Mouse (Mus musculus): ENCODE data around the gene Lmo2. TPM values are rescaled to one million over a fixed set of nuclear protein-coding genes. Genes with fewer than 3 reads are reported as not detected.

Lmo2 gene
- polyA plus RNA-seq, 1 experiment from 2014 or later = 10.6 TPM

DNA sequence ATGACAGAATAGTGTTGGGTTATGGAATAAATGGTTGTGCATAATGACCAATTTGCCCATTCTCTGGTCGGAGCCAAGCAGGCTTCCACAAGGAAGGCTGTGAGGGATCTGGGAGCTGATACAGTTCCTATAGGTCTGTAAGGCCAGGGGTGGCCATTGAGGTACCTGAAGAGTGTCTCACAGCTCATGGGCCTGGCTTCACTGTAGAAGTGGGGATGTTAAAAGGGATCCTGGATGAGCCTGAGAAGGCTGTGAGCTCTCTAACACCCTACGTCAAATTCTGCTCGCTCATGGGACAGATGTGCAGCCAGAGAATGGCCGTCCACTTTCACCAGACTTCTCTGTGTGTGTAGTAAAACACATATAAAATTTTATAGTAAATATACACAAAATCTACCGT lies 1.3 kb downstream of the Lmo2 start:
- WGBS = 83% methylated on average over 5 of the region's 5 CpGs
- no peak overlapping the region for H3K9ac ChIP-seq (ENCODE audit: low read length)
- no peak overlapping the region for H3K27ac ChIP-seq (replicated peaks)
- ATAC-seq (ENCODE audit: low FRiP score, low TSS enrichment) = no peak
- H3K4me3 ChIP-seq (ENCODE audit: low read depth, low read length) = no peak overlapping the region
- no peak overlapping the region for H3K4me2 ChIP-seq (replicated peaks; ENCODE audit: low read depth)
- TF ChIP-seq CTCF (IDR thresholded peaks at IDR 0.05; ENCODE audit: low read depth) (no peak), EP300 (optimal IDR thresholded peaks at IDR 0.05) (no peak)
- H3K27me3 ChIP-seq (ENCODE audit: control insufficient read depth, insufficient read depth, low read length) = no peaks in the 10 kb centered on the region
- no peaks in the 10 kb centered on the region for H3K4me1 ChIP-seq (replicated peaks; ENCODE audit: control insufficient read depth, insufficient read depth)
- H3K9me3 ChIP-seq (ENCODE audit: control insufficient read depth, low read length) = no peaks in the 10 kb centered on the region
- H3K36me3 ChIP-seq (ENCODE audit: control insufficient read depth, insufficient read depth, low read length) = no peaks in the 10 kb centered on the region
- no peak for DNase-seq (ENCODE audit: low spot score)

DNA sequence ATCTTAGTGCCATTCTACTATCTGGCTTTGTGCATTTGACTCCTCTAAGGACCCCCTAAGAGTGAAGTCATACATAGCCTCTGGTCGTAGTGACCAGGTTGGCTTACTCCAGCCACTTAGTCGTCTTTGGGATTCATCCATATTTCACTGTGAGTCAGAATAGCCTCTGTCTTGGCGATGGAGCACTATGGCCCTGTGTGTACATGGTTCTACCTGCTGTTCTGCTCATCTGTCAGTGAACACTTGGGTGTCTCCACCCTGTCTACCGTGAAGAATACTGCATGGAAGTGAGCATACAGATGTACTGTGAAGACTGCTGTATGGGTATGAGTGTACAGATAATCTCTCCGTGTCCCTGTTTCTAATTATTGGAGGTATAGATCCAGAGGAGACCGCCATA lies 1.8 kb downstream of the Lmo2 start:
- TF ChIP-seq EP300 (optimal IDR thresholded peaks at IDR 0.05) (no peak), CTCF (IDR thresholded peaks at IDR 0.05; ENCODE audit: low read depth) (no peak)
- H3K4me2 ChIP-seq (replicated peaks; ENCODE audit: low read depth) = no peak overlapping the region
- no peak for ATAC-seq (ENCODE audit: low FRiP score, low TSS enrichment)
- H3K4me1 ChIP-seq (replicated peaks; ENCODE audit: control insufficient read depth, insufficient read depth) = no peaks in the 10 kb centered on the region
- 89% methylated on average over 6 of the region's 6 CpGs for WGBS
- H3K36me3 ChIP-seq (ENCODE audit: control insufficient read depth, insufficient read depth, low read length) = no peaks in the 10 kb centered on the region
- H3K4me3 ChIP-seq (ENCODE audit: low read depth, low read length) = no peak overlapping the region
- no peaks in the 10 kb centered on the region for H3K27me3 ChIP-seq (ENCODE audit: control insufficient read depth, insufficient read depth, low read length)
- no peak overlapping the region for H3K27ac ChIP-seq (replicated peaks)
- H3K9me3 ChIP-seq (ENCODE audit: control insufficient read depth, low read length) = no peaks in the 10 kb centered on the region
- no peak for DNase-seq (ENCODE audit: low spot score)
- H3K9ac ChIP-seq (ENCODE audit: low read length) = no peak overlapping the region

- Histone ChIP-seq H3K9ac (ENCODE audit: low read length) (no peak overlapping the region), H3K4me1 (replicated peaks; ENCODE audit: control insufficient read depth, insufficient read depth) (no peaks in the 10 kb centered on the region), H3K36me3 (ENCODE audit: control insufficient read depth, insufficient read depth, low read length) (no peaks in the 10 kb centered on the region), H3K4me3 (ENCODE audit: low read depth, low read length) (no peak overlapping the region), H3K4me2 (replicated peaks; ENCODE audit: low read depth) (no peak overlapping the region), H3K27me3 (ENCODE audit: control insufficient read depth, insufficient read depth, low read length) (no peaks in the 10 kb centered on the region), H3K9me3 (ENCODE audit: control insufficient read depth, low read length) (no peaks in the 10 kb centered on the region), H3K27ac (replicated peaks) (no peak overlapping the region)
- ATAC-seq (ENCODE audit: low FRiP score, low TSS enrichment) = no peak
- WGBS = 70% methylated on average over 4 of the region's 4 CpGs
- DNase-seq (ENCODE audit: low spot score) = no peak
- TF ChIP-seq CTCF (IDR thresholded peaks at IDR 0.05; ENCODE audit: low read depth) (no peak), EP300 (optimal IDR thresholded peaks at IDR 0.05) (no peak)
Measured at GRCm38 (mm10) chr2:103962349-103962748, 4.6 kb downstream of the Lmo2 start.

DNA sequence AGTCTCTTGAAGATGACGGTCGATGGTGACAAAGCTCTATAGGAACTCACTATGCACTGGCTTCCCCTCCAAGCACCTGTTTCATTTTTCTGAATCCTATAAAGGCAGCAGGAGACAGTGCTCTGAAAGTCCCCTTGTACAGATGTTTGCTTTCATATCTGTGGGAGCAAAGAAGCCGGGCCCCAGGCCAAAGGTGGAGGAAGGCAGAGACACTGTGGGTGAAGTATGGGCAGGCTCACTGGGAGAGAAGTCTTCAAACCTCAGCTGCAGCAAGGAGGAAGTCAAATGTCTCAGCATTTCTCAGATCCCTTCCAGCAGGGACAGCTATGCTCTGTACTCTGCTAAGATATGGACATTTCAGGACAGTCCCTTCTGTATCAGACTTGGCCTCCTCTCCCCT lies 7.6 kb downstream of the Lmo2 start:
- H3K27ac ChIP-seq (replicated peaks) = no peak overlapping the region
- H3K4me2 ChIP-seq (replicated peaks; ENCODE audit: low read depth) = no peak overlapping the region
- TF ChIP-seq CTCF (IDR thresholded peaks at IDR 0.05; ENCODE audit: low read depth) (no peak), EP300 (optimal IDR thresholded peaks at IDR 0.05) (no peak)
- H3K9me3 ChIP-seq (ENCODE audit: control insufficient read depth, low read length) = no peaks in the 10 kb centered on the region
- no peak overlapping the region for H3K9ac ChIP-seq (ENCODE audit: low read length)
- H3K27me3 ChIP-seq (ENCODE audit: control insufficient read depth, insufficient read depth, low read length) = no peaks in the 10 kb centered on the region
- no peaks in the 10 kb centered on the region for H3K36me3 ChIP-seq (ENCODE audit: control insufficient read depth, insufficient read depth, low read length)
- WGBS = 77% methylated on average over 3 of the region's 3 CpGs
- DNase-seq (ENCODE audit: low spot score) = no peak
- no peak for ATAC-seq (ENCODE audit: low FRiP score, low TSS enrichment)
- H3K4me1 ChIP-seq (replicated peaks; ENCODE audit: control insufficient read depth, insufficient read depth) = no peaks in the 10 kb centered on the region
- no peak overlapping the region for H3K4me3 ChIP-seq (ENCODE audit: low read depth, low read length)

DNA sequence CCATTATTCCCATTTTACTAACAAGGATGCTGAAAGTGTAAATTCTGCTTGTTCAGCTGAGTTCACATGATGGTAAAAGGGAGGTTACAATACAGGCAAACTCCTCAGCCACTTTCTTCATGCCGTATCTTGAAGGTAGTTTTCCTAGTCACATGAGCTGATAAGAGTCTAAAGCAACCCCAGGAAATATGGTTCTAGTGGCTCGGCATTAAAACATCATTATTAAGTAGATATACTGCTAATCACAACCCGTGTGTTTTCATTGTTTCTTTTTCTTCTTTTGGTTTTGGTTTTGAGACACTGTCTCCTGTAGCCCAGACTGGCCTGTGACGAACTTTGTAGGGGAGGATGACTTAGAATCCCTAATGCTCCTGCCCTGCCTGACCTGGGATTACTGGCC lies 10.4 kb downstream of the Lmo2 start:
- Histone ChIP-seq H3K36me3 (ENCODE audit: control insufficient read depth, insufficient read depth, low read length) (no peaks in the 10 kb centered on the region), H3K9ac (ENCODE audit: low read length) (no peak overlapping the region), H3K4me2 (replicated peaks; ENCODE audit: low read depth) (no peak overlapping the region), H3K9me3 (ENCODE audit: control insufficient read depth, low read length) (no peaks in the 10 kb centered on the region), H3K4me3 (ENCODE audit: low read depth, low read length) (no peak overlapping the region), H3K27ac (replicated peaks) (no peak overlapping the region), H3K27me3 (ENCODE audit: control insufficient read depth, insufficient read depth, low read length) (no peaks in the 10 kb centered on the region), H3K4me1 (replicated peaks; ENCODE audit: control insufficient read depth, insufficient read depth) (no peaks in the 10 kb centered on the region)
- no peak for DNase-seq (ENCODE audit: low spot score)
- TF ChIP-seq EP300 (optimal IDR thresholded peaks at IDR 0.05) (no peak), CTCF (IDR thresholded peaks at IDR 0.05; ENCODE audit: low read depth) (no peak)
- ATAC-seq (ENCODE audit: low FRiP score, low TSS enrichment) = no peak
- 66% methylated on average over 4 of the region's 4 CpGs for WGBS

DNA sequence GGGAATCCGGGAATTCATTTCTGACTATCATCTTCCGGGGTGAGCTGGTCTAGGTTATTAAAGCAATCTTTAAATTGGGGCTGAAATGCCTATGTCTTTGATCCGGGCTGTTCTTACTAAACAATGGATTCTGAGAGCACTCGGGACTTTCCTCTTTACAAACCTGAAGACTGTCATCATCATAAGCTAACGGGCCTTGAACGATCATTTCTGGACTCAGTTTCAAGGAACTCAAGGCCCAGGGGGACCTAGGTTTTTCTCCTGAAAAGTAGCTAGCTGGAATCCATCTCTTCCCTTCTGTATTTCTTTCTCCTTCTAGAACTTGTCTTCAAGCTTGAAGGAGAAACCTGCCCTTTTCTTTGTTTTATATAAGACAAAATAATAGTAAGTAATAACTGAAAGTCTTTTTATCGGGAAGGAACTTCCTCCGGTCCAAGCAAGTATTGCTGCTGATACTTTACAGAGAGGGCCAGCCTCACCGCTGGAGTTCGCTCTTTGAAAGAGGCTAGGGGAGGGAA lies 11.2 kb downstream of the Lmo2 start:
- Histone ChIP-seq H3K4me3 (ENCODE audit: low read depth, low read length) (peak overlapping the region; percentile 76), H3K9ac (ENCODE audit: low read length) (peak overlapping the region; percentile 61; the same call in 1 of the 2 replicates), H3K27me3 (ENCODE audit: control insufficient read depth, insufficient read depth, low read length) (no peaks in the 10 kb centered on the region), H3K4me1 (replicated peaks; ENCODE audit: control insufficient read depth, insufficient read depth) (no peaks in the 10 kb centered on the region), H3K9me3 (ENCODE audit: control insufficient read depth, low read length) (no peaks in the 10 kb centered on the region), H3K4me2 (replicated peaks; ENCODE audit: low read depth) (peak overlapping the region; percentile 65), H3K27ac (replicated peaks) (0 out of 2 replicates have a peak overlapping the region, but pooled peaks have one; percentile 19), H3K36me3 (ENCODE audit: control insufficient read depth, insufficient read depth, low read length) (no peaks in the 10 kb centered on the region)
- no peak for DNase-seq (ENCODE audit: low spot score)
- ATAC-seq (ENCODE audit: low FRiP score, low TSS enrichment) = no peak
- 33% methylated on average over 10 of the region's 10 CpGs for WGBS
- TF ChIP-seq CTCF (IDR thresholded peaks at IDR 0.05; ENCODE audit: low read depth) (no peak), EP300 (optimal IDR thresholded peaks at IDR 0.05) (no peak)
